Mouse (Mus musculus): ENCODE measurements around the gene Col7a1. TPM values are rescaled to one million over a fixed set of nuclear protein-coding genes. Genes with fewer than 3 reads are reported as not detected.

The Col7a1 gene
- 0.58 and 4.1 TPM in 2 replicates for polyA plus RNA-seq (2012; rRNA removed)

GRCm38 (mm10) chr9:108953081-108953636 is at the start of gene Col7a1:
Col7a1 (plus strand) TSS chr9:108953586.

GRCm38 (mm10) chr9:108914491-108914890 is 38.9 kb upstream of the Col7a1 start, which contains the start of gene Tmem89:
Tmem89 (plus strand) TSS chr9:108914619.

GRCm38 (mm10) chr9:108936418-108937364 is 16.7 kb upstream of the Col7a1 start, which contains the start of gene Uqcrc1:
Uqcrc1 (plus strand) TSS chr9:108936633.

GRCm38 (mm10) chr9:108985710-108986109 is 32.3 kb downstream of the Col7a1 start, which contains the start of gene Ucn2:
Ucn2 (plus strand) TSS chr9:108986010.

GRCm38 (mm10) chr9:108991428-108992084 is 38.2 kb downstream of the Col7a1 start, which contains the start of gene Pfkfb4:
Pfkfb4 (plus strand) TSS chr9:108991778.

Other genes starting within 250 kb of the Col7a1 start
- gene Ip6k2, start 169.8 kb upstream of the Col7a1 start, polyA plus RNA-seq (2012; rRNA removed): 46.0 and 51.8 TPM in 2 replicates
- 28.1 and 30.3 TPM in 2 replicates for gene Nckipsd, start 145.2 kb upstream of the Col7a1 start, polyA plus RNA-seq (2012; rRNA removed)
- gene Celsr3, start 127.3 kb upstream of the Col7a1 start, polyA plus RNA-seq (2012; rRNA removed): 2.1 and 2.3 TPM in 2 replicates
- gene Slc26a6, start 100.3 kb upstream of the Col7a1 start, polyA plus RNA-seq (2012; rRNA removed): 7.2 and 11.9 TPM in 2 replicates
- not detected in 2 replicates for gene Tmem89, start 39.0 kb upstream of the Col7a1 start, polyA plus RNA-seq (2012; rRNA removed)
- gene Uqcrc1, start 17.0 kb upstream of the Col7a1 start, polyA plus RNA-seq (2012; rRNA removed): 840 and 874 TPM in 2 replicates
- 0.13 and 0.16 TPM in 2 replicates for gene Ucn2, start 32.4 kb downstream of the Col7a1 start, polyA plus RNA-seq (2012; rRNA removed)
- gene Pfkfb4, start 38.2 kb downstream of the Col7a1 start, polyA plus RNA-seq (2012; rRNA removed): 31.5 and 46.8 TPM in 2 replicates
- 758 and 915 TPM in 2 replicates for gene Shisa5, start 85.0 kb downstream of the Col7a1 start, polyA plus RNA-seq (2012; rRNA removed)
- gene Trex1, start 106.1 kb downstream of the Col7a1 start, polyA plus RNA-seq (2012; rRNA removed): 59.2 and 60.5 TPM in 2 replicates
- gene Atrip, start 120.5 kb downstream of the Col7a1 start, polyA plus RNA-seq (2012; rRNA removed): 16.6 and 17.8 TPM in 2 replicates
- gene Ccdc51, start 128.9 kb downstream of the Col7a1 start, polyA plus RNA-seq (2012; rRNA removed): 10.4 and 11.4 TPM in 2 replicates
- 9.9 and 17.1 TPM in 2 replicates for gene Tma7, start 129.0 kb downstream of the Col7a1 start, polyA plus RNA-seq (2012; rRNA removed)
- 8.2 and 8.6 TPM in 2 replicates for gene Plxnb1, start 141.8 kb downstream of the Col7a1 start, polyA plus RNA-seq (2012; rRNA removed)
- gene Fbxw21, start 208.5 kb downstream of the Col7a1 start, polyA plus RNA-seq (2012; rRNA removed): not detected in 2 replicates
- gene Fbxw13, start 242.4 kb downstream of the Col7a1 start, polyA plus RNA-seq (2012; rRNA removed): not detected in 2 replicates

All from colon, adult 2 months (tissue).